Mouse (Mus musculus): Measurements from ENCODE around the gene Cog3.

The Cog3 gene

DNA sequence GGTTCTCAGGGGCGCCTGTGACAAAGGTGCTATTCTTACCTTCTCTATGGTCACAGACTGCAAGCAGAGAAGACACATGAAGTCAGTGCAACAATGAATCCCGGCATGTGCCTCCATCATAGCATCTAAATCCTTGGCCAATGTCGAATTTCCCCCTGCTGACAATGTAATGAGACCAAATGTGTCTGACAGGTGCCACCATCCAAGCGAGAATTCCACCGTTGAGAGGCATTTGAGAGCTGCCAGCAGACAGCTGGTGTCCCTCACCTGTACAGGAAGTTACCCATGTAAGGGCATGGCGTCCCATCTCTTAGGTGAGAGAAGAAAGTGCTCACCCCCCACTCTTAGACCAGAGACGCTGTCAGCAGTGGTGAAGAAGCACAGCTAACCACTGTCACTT lies 4.1 kb upstream of the Cog3 start:
- no peak for DNase-seq

DNA sequence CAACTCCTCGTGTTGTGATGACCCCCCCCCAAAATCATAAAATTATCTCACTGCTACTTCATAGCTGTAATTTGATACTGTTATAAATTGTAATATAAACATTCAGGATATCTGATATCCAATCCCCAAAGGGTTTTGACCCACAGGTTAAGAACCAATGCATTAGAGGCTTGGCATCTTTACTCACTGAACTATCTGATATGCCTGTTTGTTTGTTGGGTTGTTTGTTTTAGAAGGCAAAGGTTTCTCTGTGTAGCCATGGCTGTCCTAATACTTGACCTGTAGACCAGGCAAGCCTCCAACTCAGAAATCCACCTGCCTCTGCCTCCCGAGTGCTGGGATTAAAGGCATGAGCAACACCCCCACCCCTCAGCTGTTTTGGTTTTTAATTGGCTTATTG lies 3.5 kb upstream of the Cog3 start:
- no peak for DNase-seq

DNA sequence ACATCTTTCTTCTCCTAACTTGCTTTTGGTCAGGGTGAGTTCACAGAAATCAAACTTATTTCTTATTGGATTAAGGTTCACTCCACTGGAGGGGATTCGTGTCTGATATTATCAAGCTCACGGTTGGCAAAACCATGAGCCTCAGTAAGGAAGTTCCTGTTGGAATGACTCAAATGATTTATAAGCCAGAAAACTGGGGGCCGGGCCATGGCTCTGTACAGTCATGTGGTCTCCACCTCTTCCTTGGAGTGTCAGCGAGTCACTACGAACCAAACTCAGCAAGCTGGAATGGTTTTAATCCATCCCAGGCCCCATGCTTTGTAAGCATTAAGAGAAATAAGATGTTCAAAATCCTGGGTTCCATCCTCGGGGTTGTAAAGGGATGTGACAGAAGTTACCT lies 2.7 kb upstream of the Cog3 start:
- DNase-seq: no peak

DNA sequence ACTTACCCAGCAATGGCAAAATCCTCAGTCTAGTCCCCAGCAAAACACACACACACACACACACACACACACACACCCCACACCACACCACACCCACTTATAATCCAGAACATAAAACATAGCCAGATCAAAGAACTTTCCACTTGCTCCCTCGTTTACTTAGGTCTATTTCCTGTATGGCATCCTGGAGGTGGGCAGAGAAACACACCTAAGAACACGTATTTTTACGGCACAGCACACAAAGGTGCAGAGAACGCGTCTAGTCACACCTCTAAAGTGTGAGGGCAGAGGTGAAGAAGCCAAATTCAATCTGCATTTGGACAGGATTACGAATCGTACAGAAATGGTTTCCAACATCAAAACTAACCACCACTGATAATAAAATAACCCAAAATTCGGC lies 1.1 kb downstream of the Cog3 start:
- DNase-seq: no peak

DNA sequence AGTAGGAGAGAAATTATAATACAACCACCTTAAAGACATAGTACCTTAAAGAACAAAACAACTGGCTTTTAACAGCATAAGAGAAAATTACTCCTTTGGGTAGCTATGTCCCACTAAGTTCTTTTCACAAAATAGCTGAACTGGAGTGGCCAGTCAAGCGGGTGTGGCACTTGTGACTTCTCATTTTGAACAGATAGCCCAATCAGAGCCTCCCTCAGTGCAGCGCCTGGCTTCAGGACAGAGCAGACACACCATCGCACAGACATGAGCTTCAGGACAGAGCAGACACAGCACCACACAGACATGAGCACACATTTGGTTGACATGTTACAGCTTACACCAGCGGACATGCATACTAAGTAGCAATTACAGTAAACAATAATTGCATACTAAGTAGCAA lies 3.3 kb downstream of the Cog3 start:
- DNase-seq: no peak

DNA sequence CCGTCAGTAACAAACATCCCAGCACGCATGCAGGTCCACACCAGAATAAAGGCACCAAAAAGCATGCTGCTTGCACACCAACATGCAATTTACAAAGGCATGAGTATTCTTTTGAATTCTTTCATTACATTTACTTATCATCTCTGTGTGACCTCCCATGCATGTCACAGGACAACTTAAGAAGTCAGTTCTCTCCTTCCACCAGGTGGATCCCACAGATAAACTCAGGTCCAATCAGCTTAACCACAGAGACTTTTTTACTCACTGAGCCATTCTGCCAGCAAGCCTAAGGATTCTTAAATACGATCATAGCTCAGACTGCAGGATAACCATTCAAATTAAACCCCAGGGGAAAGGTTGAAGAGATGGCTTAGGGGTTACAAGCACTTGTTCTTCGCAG lies 5.2 kb downstream of the Cog3 start:
- no peak for DNase-seq

DNA sequence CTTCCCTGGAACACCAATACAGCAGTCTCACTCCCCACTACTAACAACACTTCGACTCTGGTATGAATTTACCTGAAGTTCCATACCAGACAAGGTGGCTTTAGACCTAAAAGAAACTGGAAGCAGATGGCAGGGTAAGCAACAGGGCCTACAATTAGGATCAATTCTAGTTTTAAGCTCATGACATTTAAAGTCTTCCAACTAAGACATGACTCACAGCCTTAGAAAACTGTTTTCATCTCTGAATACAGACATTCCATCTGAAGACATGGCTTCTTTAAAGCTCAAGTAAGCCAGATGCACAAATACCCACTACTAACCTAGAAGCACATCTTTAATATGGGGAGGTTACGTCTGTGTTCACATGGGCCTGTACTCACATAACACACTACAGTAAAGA lies 6.4 kb downstream of the Cog3 start:
- no peak for DNase-seq

DNA sequence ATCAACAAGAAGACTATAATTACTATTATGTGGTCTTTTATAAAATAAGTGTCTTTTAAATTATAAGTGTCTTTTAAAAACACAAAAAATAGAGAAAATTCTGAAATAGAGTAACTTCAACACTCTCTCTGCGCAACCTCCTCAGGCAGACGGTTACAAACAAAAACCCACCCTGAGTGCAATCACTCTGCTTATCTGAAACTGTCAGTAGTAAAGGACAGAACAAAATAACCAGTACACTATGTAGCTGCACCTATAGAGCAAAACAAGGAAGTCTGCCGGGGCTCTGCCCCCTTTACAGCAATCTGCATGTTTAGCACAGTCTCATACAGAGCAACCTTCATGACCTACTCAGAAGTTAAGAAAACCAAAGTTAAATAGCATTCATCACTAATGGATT lies 12.4 kb downstream of the Cog3 start:
- DNase-seq: no peak

DNA sequence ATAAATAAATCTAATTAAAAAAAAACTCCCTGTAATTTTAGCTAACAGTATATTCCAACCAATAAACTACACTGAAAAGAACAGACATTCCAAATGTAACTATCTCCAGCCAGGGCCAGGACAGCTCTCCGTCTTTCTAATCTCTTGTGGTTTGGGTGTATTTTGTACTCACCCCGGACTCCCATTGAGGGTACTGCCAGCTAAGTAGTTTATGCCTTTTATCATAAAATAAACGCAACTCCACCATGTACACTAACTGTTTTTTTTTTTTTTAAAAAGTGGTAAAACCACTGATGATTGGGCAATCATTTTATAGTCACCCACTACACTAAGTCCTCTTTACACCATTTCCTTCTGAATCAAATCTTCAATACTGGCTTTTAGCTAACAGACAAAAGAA lies 18.7 kb downstream of the Cog3 start:
- no peak for DNase-seq

DNA sequence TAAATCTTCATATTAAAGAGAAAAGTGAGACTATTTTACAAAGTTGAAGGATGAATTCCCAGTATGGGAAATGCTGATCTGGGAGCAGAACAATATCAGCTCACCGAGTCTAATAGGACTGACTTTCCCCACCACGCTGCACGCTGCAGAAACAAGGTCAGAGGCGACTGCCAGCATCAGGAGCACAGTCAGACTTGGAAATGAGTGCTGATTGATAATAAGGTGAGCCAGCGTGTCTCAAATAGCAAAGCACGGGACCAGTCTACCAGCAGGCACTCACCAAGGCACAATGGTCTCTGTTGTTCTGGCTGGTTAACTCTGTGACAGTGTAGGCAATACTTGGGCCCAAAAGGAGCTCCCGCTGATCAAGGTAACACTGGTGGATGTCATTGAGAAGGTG lies 21.7 kb downstream of the Cog3 start:
- DNase-seq: no peak

DNA sequence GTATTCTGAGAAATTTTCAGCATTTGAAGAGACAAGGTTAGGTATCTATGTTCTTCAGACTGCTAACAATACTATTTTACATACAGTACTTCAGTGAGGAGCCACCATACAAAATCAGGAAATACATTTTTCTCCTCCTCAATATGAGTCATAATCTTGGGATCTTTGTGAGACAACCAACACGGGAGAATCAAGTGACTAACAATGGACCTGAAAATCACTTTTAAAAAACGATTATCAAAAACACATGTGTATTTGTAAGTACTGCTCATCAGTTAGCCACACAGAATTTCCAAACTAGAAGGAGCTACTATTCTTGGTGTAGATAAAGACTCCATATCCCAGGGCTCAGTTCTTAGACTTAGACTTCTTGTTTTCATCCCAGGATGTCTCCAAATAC lies 23.0 kb downstream of the Cog3 start:
- no peak for DNase-seq

DNA sequence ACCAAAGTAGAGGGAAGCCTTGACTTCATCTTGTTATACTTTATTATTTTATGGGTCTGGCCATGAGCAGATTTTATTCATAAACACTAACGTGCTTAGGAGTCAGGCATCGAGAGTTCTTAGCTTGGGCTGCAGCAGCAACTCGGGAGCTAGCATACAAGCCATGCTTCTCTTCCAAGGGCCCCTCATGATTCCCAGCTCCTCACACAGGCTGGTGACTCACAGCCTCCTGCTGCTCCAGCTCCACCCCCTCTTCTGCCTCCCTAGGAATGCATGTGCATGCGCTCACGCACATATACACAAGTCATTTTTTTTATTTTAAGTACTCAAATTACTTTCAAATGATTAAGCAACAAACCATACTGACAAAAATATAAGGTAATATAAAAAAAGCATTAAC lies 26.2 kb downstream of the Cog3 start:
- no peak for DNase-seq

DNA sequence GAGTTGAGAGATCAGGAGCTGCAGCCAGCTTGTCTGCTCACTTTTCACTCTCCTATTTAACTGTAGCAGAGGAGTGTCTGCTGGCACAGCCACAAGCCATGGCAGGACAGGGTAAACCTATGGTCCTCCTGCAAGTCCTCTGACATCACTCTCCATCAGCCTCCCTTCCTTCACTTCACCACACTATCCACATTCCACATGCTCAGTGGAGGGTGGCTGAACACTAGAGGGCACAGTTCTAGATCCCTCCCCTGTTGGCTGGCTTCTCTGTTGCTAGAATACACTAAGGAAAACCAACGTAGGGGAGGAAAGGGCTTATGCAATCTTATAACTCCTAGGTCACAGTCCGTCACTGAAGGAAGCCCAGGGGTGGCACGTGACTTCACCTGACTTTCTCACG lies 27.3 kb downstream of the Cog3 start:
- peak; percentile 70 for DNase-seq

DNA sequence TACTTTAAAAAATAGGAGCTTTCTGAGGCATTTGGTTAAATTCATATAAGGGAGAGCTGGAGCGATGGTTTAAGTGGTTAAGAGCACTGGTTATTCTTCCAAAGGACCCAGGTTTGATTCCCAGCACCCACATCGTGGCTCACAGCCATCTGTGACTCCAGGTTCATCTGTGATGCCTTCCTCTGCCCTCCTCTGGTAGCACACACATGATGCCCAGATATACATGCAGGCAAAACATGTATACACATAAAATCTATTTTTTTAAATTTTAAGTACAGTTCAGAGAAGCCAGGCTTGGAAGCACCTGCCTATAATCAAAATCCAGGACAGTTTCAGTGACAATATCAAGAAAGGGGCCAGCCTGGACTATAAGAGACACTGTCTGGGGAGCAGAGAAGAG lies 31.5 kb downstream of the Cog3 start:
- DNase-seq: no peak

DNA sequence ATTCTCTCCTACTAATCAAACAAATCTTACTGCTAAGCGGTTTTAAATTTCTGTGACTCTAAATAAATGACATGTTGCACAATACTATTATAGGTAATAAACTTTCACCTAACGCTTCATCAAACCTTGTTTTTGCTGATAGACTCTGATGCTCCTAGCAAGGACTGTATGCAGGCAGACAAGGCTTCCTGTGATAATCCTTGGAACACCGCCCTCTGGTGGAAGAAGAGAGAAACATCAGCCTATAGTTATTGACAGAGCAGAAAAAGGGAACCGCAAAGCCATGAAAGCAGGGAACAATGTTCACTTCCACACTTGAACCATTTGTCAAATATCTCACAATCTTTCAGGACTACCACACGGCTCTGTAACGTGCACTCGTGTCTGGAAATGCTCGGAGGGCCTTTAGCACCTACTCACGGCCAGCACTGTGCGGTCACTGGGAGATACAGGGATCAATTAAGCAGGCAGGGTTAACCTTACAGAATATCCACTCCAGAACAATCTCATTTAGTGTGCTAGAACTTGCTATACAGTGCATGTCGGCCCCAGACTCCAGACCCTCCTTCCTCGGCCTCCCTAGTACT lies 32.2 kb downstream of the Cog3 start:
- peak; percentile 57 for DNase-seq

DNA sequence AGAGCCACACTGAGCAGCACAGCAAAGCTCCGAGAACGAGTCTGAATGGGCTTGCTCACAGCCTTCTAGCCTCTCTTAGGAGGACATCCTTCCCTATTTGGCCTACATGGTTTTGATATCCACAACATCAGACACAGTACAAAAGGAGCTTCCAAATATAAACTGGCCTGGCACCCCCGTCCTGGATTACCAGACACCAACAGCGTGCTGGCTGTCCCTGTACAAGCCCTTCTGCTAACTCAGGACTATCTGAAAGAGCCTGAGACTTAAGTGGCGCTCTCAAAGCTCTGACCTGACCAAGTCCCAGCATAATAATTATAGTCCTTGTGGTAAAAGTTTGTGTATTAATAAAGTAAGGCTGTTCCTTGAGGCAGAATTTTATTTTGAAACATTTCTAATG lies 34.2 kb downstream of the Cog3 start:
- no peak for DNase-seq

DNA sequence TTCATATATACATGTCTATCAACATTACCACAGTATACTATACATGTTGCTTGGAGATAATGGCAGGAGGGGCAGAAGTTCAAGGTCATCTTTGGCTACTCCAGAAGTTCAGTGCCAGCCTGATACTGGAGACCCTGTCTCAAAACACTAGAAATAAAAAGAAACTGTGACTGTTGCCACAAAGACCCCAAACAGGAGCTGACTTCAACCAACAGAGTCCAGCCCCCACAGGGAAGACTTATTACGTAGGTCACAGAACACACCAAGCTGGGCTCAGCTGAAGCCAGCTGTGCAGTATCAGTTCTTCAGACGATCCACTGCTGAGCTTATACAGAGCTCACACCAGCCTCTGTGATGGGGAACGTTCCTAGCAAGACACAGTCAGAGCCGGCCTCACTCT lies 37.9 kb downstream of the Cog3 start:
- no peak for DNase-seq

DNA sequence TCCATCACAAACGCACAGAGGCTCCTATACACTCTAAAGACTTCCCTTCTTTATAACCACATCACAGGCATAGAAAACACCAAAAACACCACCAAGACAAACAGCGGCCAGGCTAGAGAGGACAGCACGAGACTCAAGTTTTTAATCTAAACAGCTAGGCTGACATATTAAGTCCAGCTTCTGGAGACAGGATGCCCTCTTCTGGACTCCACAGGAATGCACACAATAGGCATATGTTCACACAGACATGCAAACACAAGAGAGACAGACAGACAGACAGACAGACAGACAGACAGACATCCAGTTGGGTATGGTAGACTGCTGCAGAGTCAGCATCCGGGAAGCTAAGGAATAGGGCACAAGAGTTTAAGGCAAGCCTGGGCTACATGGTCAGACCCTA lies 40.7 kb downstream of the Cog3 start:
- no peak for DNase-seq

DNA sequence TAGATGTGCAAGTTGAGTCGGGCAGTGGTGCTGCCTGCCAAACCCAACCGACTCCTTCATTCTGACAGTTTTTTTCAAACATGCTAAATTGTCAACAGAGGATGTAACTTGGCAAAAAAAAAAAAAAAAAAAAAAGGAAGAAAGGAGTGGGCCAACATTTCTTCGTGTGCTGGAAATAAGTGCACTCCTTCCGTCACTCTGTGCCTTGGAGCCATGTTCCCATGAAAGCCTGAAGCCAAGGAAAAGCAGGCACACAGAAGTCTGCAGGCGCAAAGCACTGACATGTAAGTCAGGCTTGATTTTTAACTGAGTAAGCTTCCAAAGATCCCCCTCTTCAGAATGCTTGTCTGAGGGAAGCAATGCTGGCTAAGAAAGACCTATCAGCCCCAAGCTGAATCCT lies 41.6 kb downstream of the Cog3 start:
- no peak for DNase-seq

DNA sequence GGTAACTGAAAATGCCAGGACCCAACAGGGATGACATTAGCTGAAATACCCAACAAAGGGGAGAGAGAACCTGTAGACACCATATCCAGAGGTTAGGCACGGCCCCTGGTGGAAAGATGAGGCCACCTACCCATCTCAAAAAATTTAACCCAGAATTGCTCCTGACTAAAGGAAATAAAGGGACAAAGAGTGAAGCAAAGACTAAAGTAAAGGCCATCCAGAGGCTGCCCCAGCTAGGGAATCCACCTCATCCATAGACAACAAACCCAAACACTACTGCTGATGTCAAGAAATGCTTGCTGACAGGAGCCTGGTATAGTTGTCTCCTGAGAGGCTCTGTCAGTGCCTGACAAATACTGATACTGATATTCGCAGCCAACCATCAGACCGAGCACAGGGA lies 42.6 kb downstream of the Cog3 start:
- DNase-seq: no peak

DNA sequence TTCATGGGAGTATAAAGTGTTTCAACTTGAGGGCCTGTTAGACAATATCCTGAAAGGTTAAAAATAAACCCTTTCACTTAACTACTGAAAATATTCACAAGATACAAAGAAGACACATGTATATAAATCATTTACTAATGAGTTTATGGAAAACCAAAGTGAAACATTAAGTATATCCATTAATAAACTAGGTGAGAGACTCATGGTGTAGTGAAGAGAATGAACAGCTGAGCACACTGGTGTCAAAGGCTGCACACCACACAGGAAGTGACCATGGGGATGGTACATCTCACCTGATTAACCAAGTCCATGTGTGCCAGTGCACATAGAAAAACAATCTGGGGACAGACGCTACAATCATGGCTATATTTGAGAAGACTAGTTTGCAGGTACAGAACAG lies 45.3 kb downstream of the Cog3 start:
- DNase-seq: no peak

DNA sequence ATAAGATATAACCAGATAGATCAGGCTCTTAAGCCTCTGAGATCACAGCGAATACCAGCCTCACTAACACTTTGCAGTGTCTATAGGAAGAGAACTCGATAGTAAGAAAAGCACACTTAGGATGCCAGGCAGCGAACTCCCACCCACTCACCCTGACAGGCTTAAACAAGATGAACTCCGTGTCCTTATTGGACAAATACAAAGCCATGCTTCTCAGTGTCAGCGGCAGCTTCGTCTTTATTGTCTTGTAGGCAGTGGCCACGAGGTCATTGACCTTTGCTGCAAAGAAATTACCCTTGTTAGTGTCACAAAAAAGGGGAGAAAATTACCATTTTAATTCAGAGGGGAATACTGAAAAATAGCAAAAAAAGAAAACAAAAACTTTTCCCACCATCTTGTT lies 46.5 kb downstream of the Cog3 start:
- DNase-seq: no peak

DNA sequence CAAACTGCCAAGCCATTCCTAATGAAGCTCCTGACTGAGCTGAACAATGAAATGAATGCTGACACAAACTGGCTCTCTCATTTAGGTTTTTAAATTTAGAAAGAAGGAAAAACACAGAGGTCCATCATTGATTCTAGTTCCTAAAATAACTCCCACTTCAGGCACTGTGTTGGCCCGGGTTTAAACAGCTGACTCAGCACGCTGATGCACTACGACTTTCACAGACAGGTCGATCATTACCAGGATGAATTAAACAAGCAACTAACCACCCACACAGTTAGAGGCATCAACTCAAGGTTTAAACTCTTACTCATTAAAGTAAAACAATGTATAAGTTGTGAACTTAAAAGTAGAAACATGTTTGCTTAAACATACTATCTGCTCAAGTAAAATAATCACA lies 47.7 kb downstream of the Cog3 start:
- DNase-seq: peak; percentile 26

DNA sequence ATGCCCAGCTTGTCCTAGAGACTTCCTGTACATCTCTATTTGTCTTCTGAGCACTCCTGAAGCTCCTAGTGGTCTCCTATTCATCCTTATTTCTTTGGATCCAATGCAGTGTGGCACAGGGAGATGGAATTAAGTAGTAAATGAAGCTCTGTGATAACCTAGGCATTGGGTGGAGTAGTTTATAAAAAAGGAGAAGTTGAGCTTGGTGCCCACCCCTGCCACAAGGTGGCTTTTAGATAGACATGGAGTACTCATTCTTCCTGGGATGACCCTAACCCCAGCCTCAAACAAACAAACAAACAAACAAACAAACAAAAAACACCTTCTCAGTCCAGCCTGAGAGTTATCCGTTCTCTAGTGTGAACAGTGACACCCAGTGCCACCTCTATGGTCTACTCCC lies 56.4 kb downstream of the Cog3 start:
- no peak for DNase-seq

DNA sequence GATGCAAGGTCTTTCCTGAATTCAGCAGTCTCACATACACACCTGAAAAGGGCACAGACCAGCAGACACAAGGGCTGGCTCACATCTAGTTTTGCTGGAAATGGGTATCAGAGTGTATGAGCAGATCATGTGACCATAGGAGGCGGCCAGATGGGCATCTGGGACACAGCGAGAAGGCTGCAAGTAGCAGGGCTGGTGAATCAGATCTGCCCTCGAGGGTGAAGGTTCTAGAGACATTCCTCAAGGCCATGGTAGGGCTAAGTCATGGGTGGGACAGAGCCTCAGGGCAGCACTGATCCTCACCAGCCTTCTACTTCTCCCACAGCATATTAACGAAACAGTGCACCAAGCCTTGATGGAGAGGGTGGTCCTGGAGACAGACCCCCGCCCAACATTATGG lies 58.2 kb downstream of the Cog3 start:
- DNase-seq: no peak

DNA sequence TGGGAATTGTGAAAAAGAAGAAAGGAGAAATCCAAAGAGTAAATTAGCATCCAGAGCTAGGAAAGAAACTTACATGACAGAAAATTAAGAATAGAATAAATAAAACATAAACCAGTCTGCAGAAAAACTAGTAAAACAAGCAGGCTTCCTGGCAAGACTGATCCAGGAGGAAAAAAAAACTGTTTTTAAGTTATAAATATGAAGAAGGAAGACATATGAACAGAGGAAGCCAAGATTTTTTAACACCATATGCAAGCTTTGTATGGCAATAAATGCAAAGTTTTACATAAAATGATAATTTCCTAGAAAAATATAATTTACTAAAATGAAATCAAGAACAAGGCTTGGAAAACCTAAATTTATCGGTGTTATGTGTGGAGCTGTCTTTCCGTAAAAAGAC lies 63.9 kb downstream of the Cog3 start:
- DNase-seq: no peak

All from kidney, postnatal 10 days (tissue).